Mouse (Mus musculus) erythroblast, embryonic 14.5 days (primary cell): ENCODE measurements around the gene Hist1h4h.

ENCODE experiments used
- GATA1 ChIP-seq: IDR thresholded peaks from 2 replicates; pipeline ENCODE4 v1.6.1; 2012; ENCODE audit warnings: low read length, inconsistent platforms, mixed read lengths
- TAL1 ChIP-seq: IDR thresholded peaks from 3 replicates; pipeline ENCODE4 v1.6.1; 2012; ENCODE audit warnings: low read length, inconsistent platforms, mixed read lengths

GRCm38 (mm10) chr13:23519416-23519815 lies 11.4 kb upstream of the Hist1h4h start:
- TF ChIP-seq GATA1 (no peak), TAL1 (no peak)
